Comparison of ENCODE assay signal across 23 mouse cellular contexts in the genomic region with DNA sequence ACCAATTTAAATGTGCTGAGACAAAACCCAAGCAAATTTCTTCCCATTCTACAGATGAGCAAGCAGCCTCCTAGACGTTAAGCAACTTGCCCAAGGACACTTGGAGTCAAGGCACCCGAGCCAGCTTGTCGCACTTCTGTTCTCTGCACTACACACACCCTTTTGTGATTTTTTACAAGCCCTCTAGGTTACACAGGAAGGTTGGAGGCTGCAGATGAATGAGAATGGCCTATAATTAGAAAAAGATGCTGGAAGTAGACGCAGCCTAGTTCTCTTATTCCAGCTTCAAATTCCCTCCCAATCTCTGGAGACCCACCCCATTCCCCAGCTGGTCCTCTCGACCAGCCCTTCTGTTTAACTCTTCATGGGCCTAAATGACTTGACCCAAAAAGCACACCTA. TPM values are rescaled to one million over a fixed set of nuclear protein-coding genes. Genes with fewer than 3 reads are reported as not detected.
DNase-seq lines count a peak whose midpoint lies in the region; ATAC-seq lines count a peak whose summit lies in the region.
"Had no signal": no experiment of that assay in that cellular context is flagged by ENCODE, and none has a peak within 500 bp of the region (broad histone marks: within the 10 kb centered on the region; RNA-seq: fewer than 3 reads in every experiment).

No protein-coding gene starts in this region.

- 27% methylated on average over 5 of the region's 5 CpGs for WGBS in hindbrain, embryonic 10.5 days
- WGBS in hindbrain, embryonic 14.5 days = 24% methylated on average over 5 of the region's 5 CpGs

- no peak overlapping the region for H3K9ac ChIP-seq in hindbrain, embryonic 14.5 days
- H3K9ac ChIP-seq: forebrain, postnatal 0 days; liver, embryonic 12.5 days; lung, embryonic 14.5 days had no signal

- peak overlapping the region; percentile 36; the same call in 1 of the 2 replicates for H3K27ac ChIP-seq in hindbrain, embryonic 10.5 days
- no peak overlapping the region for H3K27ac ChIP-seq in hindbrain, embryonic 14.5 days
- H3K27ac ChIP-seq: left cerebral cortex, adult 2 months; liver, embryonic 12.5 days had no signal

- H3K4me2 ChIP-seq in hindbrain, embryonic 14.5 days (replicated peaks) = no peak overlapping the region
- H3K4me2 ChIP-seq: liver, embryonic 12.5 days; lung, embryonic 14.5 days had no signal

- H3K27me3 ChIP-seq in hindbrain, embryonic 10.5 days (ENCODE audit: insufficient read depth, poor library complexity, severe bottlenecking) = no peaks in the 10 kb centered on the region
- no peaks in the 10 kb centered on the region for H3K27me3 ChIP-seq in hindbrain, embryonic 14.5 days (ENCODE audit: control insufficient read depth, insufficient read depth, low read length)
- H3K27me3 ChIP-seq: liver, embryonic 12.5 days had no signal

- no peak overlapping the region for H3K4me3 ChIP-seq in hindbrain, embryonic 10.5 days
- H3K4me3 ChIP-seq in hindbrain, embryonic 14.5 days (replicated peaks; ENCODE audit: low read length) = no peak overlapping the region
- H3K4me3 ChIP-seq: left cerebral cortex, adult 2 months; liver, embryonic 12.5 days had no signal

- ATAC-seq in hindbrain, embryonic 14.5 days (ENCODE audit: low FRiP score) = no peak
- no peak for ATAC-seq in granulocyte monocyte progenitor cell, adult 5-6 weeks (replicated peaks; ENCODE audit: poor library complexity, severe bottlenecking)
- ATAC-seq: forebrain, postnatal 0 days; hindbrain, embryonic 16.5 days; liver, embryonic 12.5 days had no signal

- no peaks in the 10 kb centered on the region for H3K9me3 ChIP-seq in hindbrain, embryonic 10.5 days
- no peaks in the 10 kb centered on the region for H3K9me3 ChIP-seq in hindbrain, embryonic 14.5 days (ENCODE audit: control insufficient read depth, low read length)
- H3K9me3 ChIP-seq: liver, embryonic 12.5 days had no signal

- H3K36me3 ChIP-seq in hindbrain, embryonic 10.5 days = peaks cover 6% of the 10 kb centered on the region
- peaks cover 6% of the 10 kb centered on the region; the same call in 1 of the 2 replicates for H3K36me3 ChIP-seq in hindbrain, embryonic 14.5 days (replicated peaks; ENCODE audit: control insufficient read depth, insufficient read depth)

- DNase-seq in hindbrain, embryonic 10.5 days (ENCODE audit: low spot score) = no peak
- no peak for DNase-seq in hindbrain, embryonic 14.5 days (ENCODE audit: low spot score)
- DNase-seq in ZHBTc4 (ENCODE audit: low read depth, low spot score) = peak; percentile 40
- peak; percentile 74 for DNase-seq in forelimb bud, embryonic 11.5 days (ENCODE audit: low read depth, low spot score)
- DNase-seq in mesoderm, embryonic 11.5 days (ENCODE audit: low read depth, low spot score) = peak; percentile 8
- no peak for DNase-seq in frontal cortex, adult 2 months (ENCODE audit: extremely low spot score in 1 of 2, low spot score in 1 of 2)
- DNase-seq in layer of hippocampus, adult 9-11 months = no peak
- DNase-seq: adrenal gland, postnatal 10 days; cerebellum, adult 11-12 months; cerebellum, postnatal 25 days; forebrain, postnatal 0 days; gastrocnemius, postnatal 10 days; kidney, adult 11 months; kidney, postnatal 10 days; lung, embryonic 14.5 days; lung, postnatal 4 days; midbrain, embryonic 14.5 days; right cerebral cortex, adult 18-20 months; thymus, postnatal 14 days had no signal

- peaks cover 38% of the 10 kb centered on the region for H3K4me1 ChIP-seq in hindbrain, embryonic 10.5 days (replicated peaks)
- H3K4me1 ChIP-seq in hindbrain, embryonic 14.5 days (replicated peaks; ENCODE audit: control insufficient read depth, insufficient read depth, low read length) = peaks cover 20% of the 10 kb centered on the region

RNA-seq across cellular contexts. Expression of gene Psip1, which starts 2.9 kb away (rescaled TPM):
- polyA plus RNA-seq in hindbrain, embryonic 10.5 days (2016; fragmentation: Nextera tagmentation; extraction: Ambion mirVana) = 244 and 275 TPM in 2 replicates
- polyA plus RNA-seq in hindbrain, embryonic 14.5 days (2014; fragmentation: Nextera tagmentation; extraction: Ambion mirVana) = 308 and 330 TPM in 2 replicates
- polyA plus RNA-seq in frontal cortex, adult 2 months (2012; rRNA removed) = 255 and 272 TPM in 2 replicates
- 83.2 and 91.2 TPM in 2 replicates for total RNA-seq in granulocyte monocyte progenitor cell, adult 5-6 weeks (2014; fragmentation: Nextera tagmentation)
- 138 and 162 TPM in 2 replicates for total RNA-seq in granulocyte monocyte progenitor cell, adult 5-6 weeks (2017)

RNA-seq across cellular contexts. Expression of gene Ccdc171, which starts 36.2 kb away (rescaled TPM):
- polyA plus RNA-seq in hindbrain, embryonic 10.5 days (2016; fragmentation: Nextera tagmentation; extraction: Ambion mirVana) = 3.3 and 4.5 TPM in 2 replicates
- 3.0 and 3.5 TPM in 2 replicates for polyA plus RNA-seq in hindbrain, embryonic 14.5 days (2014; fragmentation: Nextera tagmentation; extraction: Ambion mirVana)
- polyA plus RNA-seq in frontal cortex, adult 2 months (2012; rRNA removed) = 3.9 and 4.2 TPM in 2 replicates
- 4.0 and 4.7 TPM in 2 replicates for total RNA-seq in granulocyte monocyte progenitor cell, adult 5-6 weeks (2014; fragmentation: Nextera tagmentation)
- total RNA-seq in granulocyte monocyte progenitor cell, adult 5-6 weeks (2017) = 7.3 and 14.4 TPM in 2 replicates

Comparison
In these comparisons a context has a peak if more than half of its experiments do, and no peak if none do; other contexts are left out.
1. DNase-seq: peak in ZHBTc4 (single experiment), forelimb bud, embryonic 11.5 days (single experiment) and mesoderm, embryonic 11.5 days (single experiment); none in hindbrain, embryonic 10.5 days (single experiment), hindbrain, embryonic 14.5 days (single experiment), frontal cortex, adult 2 months (0 of 2) and layer of hippocampus, adult 9-11 months (single experiment).